Mouse (Mus musculus) MEL (cell line): ENCODE results near the gene Amigo3. TPM values are rescaled to one million over a fixed set of nuclear protein-coding genes. Genes with fewer than 3 reads are reported as not detected.

ENCODE experiments used
- DNase-seq: peaks from one replicate; pipeline ENCODE4 v3.0.0; 2011; ENCODE audit warnings: low read depth, low spot score
- H3K27ac ChIP-seq: 2 replicates; pipeline ENCODE4 v1.5.1; 2012; ENCODE audit warnings: low read depth, mild to moderate bottlenecking, control low read depth, low read length, moderate library complexity; ENCODE audit not compliant: control insufficient read depth
- H3K27me3 ChIP-seq, 2 experiments: fragments of 150-350 bp in 1 of 2; sonication (generic) in 1 of 2; 2 replicates each; pipeline ENCODE4 v1.6.1; 2012; ENCODE audit warnings: low read length in 2 of 2, mild to moderate bottlenecking in 2 of 2, improper control_type of control experiment in 1 of 2, moderate library complexity in 1 of 2; ENCODE audit not compliant: insufficient read depth in 2 of 2, control insufficient read depth in 1 of 2
- H3K36me3 ChIP-seq, 2 experiments: 2 replicates each; pipeline ENCODE4 v1.6.1; 2012 to 2014; ENCODE audit warnings: low read length in 2 of 2, improper control_type of control experiment in 1 of 2, inconsistent platforms in 1 of 2, mild to moderate bottlenecking in 1 of 2; ENCODE audit not compliant: insufficient read depth in 2 of 2, control insufficient read depth in 1 of 2
- H3K4me1 ChIP-seq, 2 experiments: fragments of 150-350 bp in 1 of 2; sonication (generic) in 1 of 2; 2 replicates each; pipeline ENCODE4 v1.6.1; 2012; ENCODE audit warnings: low read length in 2 of 2, improper control_type of control experiment in 1 of 2, mild to moderate bottlenecking in 1 of 2; ENCODE audit not compliant: insufficient read depth in 2 of 2, control insufficient read depth in 1 of 2
- H3K4me3 ChIP-seq, 2 experiments: fragments of 150-350 bp in 1 of 2; sonication (generic) in 1 of 2; 2 replicates each; pipeline ENCODE4 v1.5.1; 2012; ENCODE audit warnings: low read depth in 2 of 2, low read length in 2 of 2, mild to moderate bottlenecking in 2 of 2, moderate library complexity in 2 of 2, control low read depth in 1 of 2, improper control_type of control experiment in 1 of 2; ENCODE audit not compliant: control insufficient read depth in 1 of 2, insufficient read depth in 1 of 2
- H3K79me2 ChIP-seq: 2 replicates; pipeline ENCODE4 v1.6.1; 2012; ENCODE audit warnings: mild to moderate bottlenecking, low read length, moderate library complexity; ENCODE audit not compliant: control insufficient read depth, poor library complexity, insufficient read depth
- H3K9ac ChIP-seq: 2 replicates; pipeline ENCODE4 v1.6.1; 2012; ENCODE audit warnings: low read depth, mild to moderate bottlenecking, control low read depth, low read length, moderate library complexity; ENCODE audit not compliant: control insufficient read depth, poor library complexity, severe bottlenecking
- H3K9me3 ChIP-seq: fragments of 150-350 bp; sonication (generic); replicated peaks from 2 replicates; pipeline ENCODE4 v1.6.1; 2012; ENCODE audit warnings: mild to moderate bottlenecking, low read length, improper control_type of control experiment, moderate library complexity; ENCODE audit not compliant: insufficient read depth
- BHLHE40 ChIP-seq: IDR thresholded peaks from 2 replicates; pipeline ENCODE4 v1.6.1; 2012; ENCODE audit warnings: low read depth, mild to moderate bottlenecking, inconsistent platforms, low read length, improper control_type of control experiment, borderline replicate concordance
- CTCF ChIP-seq, 3 experiments: IDR thresholded peaks in 2 of 3; conservative IDR thresholded peaks in 1 of 3; 2 replicates each; pipeline ENCODE4 v1.5.1; 2011 to 2012; ENCODE audit warnings: low read length in 3 of 3, low read depth in 2 of 3, mild to moderate bottlenecking in 2 of 3, improper control_type of control experiment in 1 of 3, inconsistent platforms in 1 of 3, mixed read lengths in 1 of 3, moderate library complexity in 1 of 3; ENCODE audit not compliant: control insufficient read depth in 1 of 3, insufficient read depth in 1 of 3, poor library complexity in 1 of 3, severe bottlenecking in 1 of 3
- ELF1 ChIP-seq: IDR thresholded peaks from 2 replicates; pipeline ENCODE4 v1.6.1; 2014; ENCODE audit warnings: low read depth, mild to moderate bottlenecking, inconsistent platforms, low read length, improper control_type of control experiment, moderate library complexity
- ETS1 ChIP-seq: IDR thresholded peaks from 2 replicates; pipeline ENCODE4 v1.6.1; 2012; ENCODE audit warnings: low read depth, mild to moderate bottlenecking, inconsistent platforms, low read length, improper control_type of control experiment, moderate library complexity
- GABPA ChIP-seq: IDR thresholded peaks from 2 replicates; pipeline ENCODE4 v1.6.1; 2012; ENCODE audit warnings: low read depth, mild to moderate bottlenecking, inconsistent platforms, low read length, improper control_type of control experiment, moderate library complexity
- GATA1 ChIP-seq: IDR thresholded peaks from 2 replicates; pipeline ENCODE4 v1.6.1; 2011; ENCODE audit warnings: low read depth, low read length, improper control_type of control experiment
- HCFC1 ChIP-seq: IDR thresholded peaks from 2 replicates; pipeline ENCODE4 v1.6.1; 2012; ENCODE audit warnings: low read depth, mild to moderate bottlenecking, inconsistent platforms, low read length, improper control_type of control experiment, moderate library complexity
- JUND ChIP-seq: IDR thresholded peaks from 2 replicates; pipeline ENCODE4 v1.6.1; 2011; ENCODE audit warnings: low read depth, mild to moderate bottlenecking, improper control_type of control experiment, low read length
- KAT2A ChIP-seq: conservative IDR thresholded peaks from 2 replicates; pipeline ENCODE4 v1.6.1; 2012; ENCODE audit warnings: low read depth, low read length, improper control_type of control experiment, inconsistent platforms
- MAFK ChIP-seq: IDR thresholded peaks from 2 replicates; pipeline ENCODE4 v1.6.1; 2011; ENCODE audit warnings: low read depth, mild to moderate bottlenecking, low read length, improper control_type of control experiment, borderline replicate concordance
- MAX ChIP-seq: IDR thresholded peaks from 2 replicates; pipeline ENCODE4 v1.6.1; 2011; ENCODE audit warnings: low read length, improper control_type of control experiment
- MAZ ChIP-seq: IDR thresholded peaks from 2 replicates; pipeline ENCODE4 v1.6.1; 2012; ENCODE audit warnings: low read depth, mild to moderate bottlenecking, inconsistent platforms, low read length, improper control_type of control experiment
- MXI1 ChIP-seq: IDR thresholded peaks from 2 replicates; pipeline ENCODE4 v1.6.1; 2011; ENCODE audit warnings: mild to moderate bottlenecking, low read depth, low read length, improper control_type of control experiment
- MYB ChIP-seq: IDR thresholded peaks from 2 replicates; pipeline ENCODE4 v1.6.1; 2011; ENCODE audit warnings: mild to moderate bottlenecking, low read depth, low read length, improper control_type of control experiment
- NELFE ChIP-seq: IDR thresholded peaks from 2 replicates; pipeline ENCODE4 v1.6.1; 2011; ENCODE audit warnings: low read depth, low read length, improper control_type of control experiment
- NRF1 ChIP-seq: IDR thresholded peaks from 2 replicates; pipeline ENCODE4 v1.6.1; 2014; ENCODE audit warnings: low read depth, mild to moderate bottlenecking, inconsistent platforms, low read length, improper control_type of control experiment, moderate library complexity; ENCODE audit not compliant: poor library complexity, insufficient read depth, severe bottlenecking
- POLR2A ChIP-seq, 2 experiments: IDR thresholded peaks; 2 replicates each; pipeline ENCODE4 v1.6.1; 2011 to 2012; ENCODE audit warnings: low read length in 2 of 2, mild to moderate bottlenecking in 2 of 2, control low read depth in 1 of 2, improper control_type of control experiment in 1 of 2, low read depth in 1 of 2, moderate library complexity in 1 of 2; ENCODE audit not compliant: control insufficient read depth in 1 of 2, insufficient read depth in 1 of 2, poor library complexity in 1 of 2
- POLR2AphosphoS2 ChIP-seq: IDR thresholded peaks from 2 replicates; pipeline ENCODE4 v1.6.1; 2011; ENCODE audit warnings: low read length, improper control_type of control experiment
- POLR2AphosphoS5 ChIP-seq: IDR thresholded peaks from 2 replicates; pipeline ENCODE4 v1.6.1; 2012; ENCODE audit warnings: low read depth, borderline replicate concordance, mild to moderate bottlenecking, inconsistent platforms, low read length, moderate library complexity, mixed read lengths
- RAD21 ChIP-seq: IDR thresholded peaks from 2 replicates; pipeline ENCODE4 v1.6.1; 2011; ENCODE audit warnings: mild to moderate bottlenecking, low read depth, low read length, improper control_type of control experiment
- RCOR1 ChIP-seq: IDR thresholded peaks from 2 replicates; pipeline ENCODE4 v1.6.1; 2012; ENCODE audit warnings: low read depth, mild to moderate bottlenecking, inconsistent platforms, low read length, improper control_type of control experiment
- SIN3A ChIP-seq: IDR thresholded peaks from 2 replicates; pipeline ENCODE4 v1.6.1; 2012; ENCODE audit warnings: low read length, improper control_type of control experiment, inconsistent platforms
- SMC3 ChIP-seq: IDR thresholded peaks from 2 replicates; pipeline ENCODE4 v1.6.1; 2011; ENCODE audit warnings: low read depth, low read length, improper control_type of control experiment
- TAL1 ChIP-seq: IDR thresholded peaks from 2 replicates; pipeline ENCODE4 v1.6.1; 2012; ENCODE audit warnings: mild to moderate bottlenecking, inconsistent platforms, low read length, moderate library complexity, mixed read lengths
- TBP ChIP-seq: IDR thresholded peaks from 2 replicates; pipeline ENCODE4 v1.8.0; 2011; ENCODE audit warnings: low read depth, low read length, improper control_type of control experiment
- TCF12 ChIP-seq: IDR thresholded peaks from 2 replicates; pipeline ENCODE4 v1.6.1; 2014; ENCODE audit warnings: low read depth, mild to moderate bottlenecking, inconsistent platforms, low read length, improper control_type of control experiment, moderate library complexity
- ZMIZ1 ChIP-seq: IDR thresholded peaks from 2 replicates; pipeline ENCODE4 v1.6.1; 2012; ENCODE audit warnings: low read depth, mild to moderate bottlenecking, inconsistent platforms, low read length, improper control_type of control experiment, moderate library complexity
- polyA plus RNA-seq, 2 experiments: library from polyadenylated mRNA; stranded (reverse) in 1 of 2; unstranded in 1 of 2; fragments of >175 nt in 1 of 2; fragments of >200 nt in 1 of 2; gene quantifications; 2 replicates each; pipeline versions ENCODE4 v1.2.1 to v1.2.4; 2012; ENCODE audit warnings: low replicate concordance in 2 of 2, low read depth in 1 of 2; ENCODE audit not compliant: insufficient read length in 2 of 2, insufficient read depth in 1 of 2, missing spikeins in 1 of 2
- total RNA-seq: library from RNA; depleted of rRNA; stranded (reverse); fragments of 300-350 nt; gene quantifications from 2 replicates; pipeline ENCODE4 v1.2.3, GENCODE M21; 2012

Gene Amigo3
- total and polyA plus RNA-seq, 3 experiments = 2.2 to 3.4 TPM; not detected in 1

- Histone ChIP-seq H3K79me2 (peaks cover 10% of the 10 kb centered on the region), H3K27me3 (no peaks in the 10 kb centered on the region), H3K9ac (peak overlapping the region; percentile 93), H3K4me1 (peaks cover 3 to 10% of the 10 kb centered on the region in 2 experiments; a peak in 3 of 4 replicates)
- DNase-seq = no peak
- TF ChIP-seq POLR2A (IDR thresholded peaks at IDR 0.05; ENCODE audit: control insufficient read depth in 1 of 2, insufficient read depth in 1 of 2, low read depth in 1 of 2, low read length in 2 of 2, poor library complexity in 1 of 2) = no peak
- no peak for TF ChIP-seq POLR2AphosphoS5
- TF ChIP-seq RCOR1 = no peak
- no peak for TF ChIP-seq MAX
- TF ChIP-seq MAZ = no peak
- no peak for TF ChIP-seq SMC3
- TF ChIP-seq JUND = no peak
- no peak for TF ChIP-seq SIN3A
- TF ChIP-seq ETS1 = no peak
- TF ChIP-seq CTCF (IDR thresholded peaks at IDR 0.05 in 2 of 3, conservative IDR thresholded peaks at IDR 0.05 in 1 of 3; ENCODE audit: control insufficient read depth in 1 of 3, insufficient read depth in 1 of 3, low read depth in 2 of 3, low read length in 3 of 3, poor library complexity in 1 of 3, severe bottlenecking in 1 of 3) = no peak
- no peak for TF ChIP-seq MYB
- no peak for TF ChIP-seq MAFK
- no peak for TF ChIP-seq GATA1
- no peak for TF ChIP-seq GABPA
- TF ChIP-seq, all 39 proteins: peak for 0
- no peaks in the 10 kb centered on the region for H3K9me3 ChIP-seq
- no peaks in the 10 kb centered on the region; a peak in 1 of 4 replicates for H3K36me3 ChIP-seq
- H3K4me3 ChIP-seq = peak overlapping the region; percentile 77 to 82
- 0 out of 2 replicates have a peak overlapping the region, but pooled peaks have one; percentile 2 for H3K27ac ChIP-seq
Measured at GRCm38 (mm10) chr9:108093586-108093985, 40.6 kb downstream of the Amigo3 start.

GRCm38 (mm10) chr9:108094184-108094941 is 41.4 kb downstream of the Amigo3 start, which contains the start of gene Apeh:
TSS of gene Apeh (minus strand) at chr9:108094606.
- Histone ChIP-seq H3K36me3 (no peaks in the 10 kb centered on the region; a peak in 1 of 4 replicates), H3K4me1 (peaks cover 3 to 10% of the 10 kb centered on the region in 2 experiments; a peak in 3 of 4 replicates)
- DNase-seq = peak; percentile 97

More at GRCm38 (mm10) chr9:108094184-108094941, 41.4 kb downstream of the Amigo3 start, which contains the start of gene Apeh:
- peak within 1 kb of the TSS; percentile 77 to 82 for H3K4me3 ChIP-seq
- H3K9me3 ChIP-seq = no peaks in the 10 kb centered on the region
- H3K27me3 ChIP-seq = no peaks in the 10 kb centered on the region
- H3K27ac ChIP-seq = peak within 1 kb of the TSS; percentile 86
- peaks cover 10% of the 10 kb centered on the region for H3K79me2 ChIP-seq
- TF ChIP-seq TAL1 (no peak), POLR2AphosphoS2 (peak; percentile 84), CTCF (IDR thresholded peaks at IDR 0.05 in 2 of 3, conservative IDR thresholded peaks at IDR 0.05 in 1 of 3; ENCODE audit: control insufficient read depth in 1 of 3, insufficient read depth in 1 of 3, low read depth in 2 of 3, low read length in 3 of 3, poor library complexity in 1 of 3, severe bottlenecking in 1 of 3) (no peak), TCF12 (0 out of 2 replicates have a peak, but pooled peaks have one; percentile 24), RAD21 (no peak), HCFC1 (peak; percentile 77; the same call in 1 of the 2 replicates), POLR2A (IDR thresholded peaks at IDR 0.05; ENCODE audit: control insufficient read depth in 1 of 2, insufficient read depth in 1 of 2, low read depth in 1 of 2, low read length in 2 of 2, poor library complexity in 1 of 2) (peak; percentile 43 to 86; a peak in 3 of 4 replicates), TBP (0 out of 2 replicates have a peak, but pooled peaks have one; percentile 18), MAX (no peak; the same call in 1 of the 2 replicates), MAZ (0 out of 2 replicates have a peak, but pooled peaks have one; percentile 51), MXI1 (peak; percentile 69), KAT2A (no peak), ZMIZ1 (peak; percentile 69), SIN3A (peak; percentile 78), NRF1 (no peak), NELFE (peak; percentile 87), ELF1 (peak; percentile 93), BHLHE40 (no peak)
- peak within 1 kb of the TSS; percentile 93 for H3K9ac ChIP-seq
